Mouse (Mus musculus): ENCODE results near the gene Efcab10. TPM values are rescaled to one million over a fixed set of nuclear protein-coding genes. Genes with fewer than 3 reads are reported as not detected.

Gene Efcab10
- polyA plus RNA-seq, 1 experiment = 0.95 TPM

DNA sequence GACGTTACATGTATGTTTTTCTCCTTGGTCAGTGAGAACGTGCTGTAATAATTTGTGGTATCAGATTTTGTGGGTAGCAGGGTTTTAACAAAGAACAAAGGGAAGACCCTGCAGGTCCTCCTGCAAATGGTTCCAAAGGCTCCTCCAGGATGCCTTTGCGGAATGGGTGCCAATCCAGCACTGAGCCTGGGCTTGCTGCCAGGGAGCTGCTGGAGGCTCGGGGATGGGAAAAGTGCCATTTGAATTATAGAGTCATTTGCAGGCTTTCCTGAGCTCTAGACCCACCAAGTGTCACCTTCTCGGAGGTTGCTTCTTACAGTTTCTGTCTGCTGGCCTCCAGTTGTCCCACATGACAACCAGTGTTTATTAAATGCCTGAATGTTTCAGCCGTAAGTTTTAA is 33.9 kb upstream of the Efcab10 start:
- 8% methylated on average over 6 of the region's 6 CpGs for WGBS
- Histone ChIP-seq H3K27ac (ENCODE audit: insufficient read depth, low read length) (no peak overlapping the region), H3K4me1 (ENCODE audit: control insufficient read depth, insufficient read depth, low read length) (no peaks in the 10 kb centered on the region), H3K27me3 (ENCODE audit: control insufficient read depth, insufficient read depth, low read length) (no peaks in the 10 kb centered on the region), H3K4me3 (replicated peaks; ENCODE audit: insufficient read depth, low read depth, low read length) (no peak overlapping the region)
- TF ChIP-seq POLR2A (IDR thresholded peaks at IDR 0.05; ENCODE audit: borderline replicate concordance, insufficient read depth, low read length) (no peak), CTCF (IDR thresholded peaks at IDR 0.05; ENCODE audit: borderline replicate concordance, insufficient read depth, low read depth, low read length) (no peak)
- DNase-seq = peak; percentile 89

DNA sequence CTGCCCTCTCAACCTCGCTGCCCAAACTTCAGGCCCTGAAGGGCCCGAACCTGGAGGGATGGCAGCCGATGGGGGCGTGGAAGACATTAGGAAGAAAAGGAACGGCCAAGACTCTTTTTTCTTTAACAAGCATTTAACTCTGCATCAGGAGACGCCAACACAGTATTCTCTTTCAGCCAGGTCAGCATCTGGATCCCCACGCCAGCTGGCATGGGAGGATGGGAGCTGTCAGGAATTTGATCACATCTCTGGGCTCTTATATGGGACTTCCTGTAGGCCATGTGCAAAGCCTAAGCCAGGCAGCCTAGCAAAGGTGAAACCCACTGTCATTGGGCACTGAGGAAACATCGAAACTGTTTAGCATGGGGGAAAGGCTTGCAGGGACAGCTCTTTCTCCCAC is 30.1 kb upstream of the Efcab10 start:
- no peak for DNase-seq
- TF ChIP-seq CTCF (IDR thresholded peaks at IDR 0.05; ENCODE audit: borderline replicate concordance, insufficient read depth, low read depth, low read length) = no peak
- no peak for TF ChIP-seq POLR2A (IDR thresholded peaks at IDR 0.05; ENCODE audit: borderline replicate concordance, insufficient read depth, low read length)
- H3K4me1 ChIP-seq (ENCODE audit: control insufficient read depth, insufficient read depth, low read length) = no peaks in the 10 kb centered on the region; the same call in 1 of the 2 replicates
- 89% methylated on average over 8 of the region's 8 CpGs for WGBS
- no peaks in the 10 kb centered on the region for H3K27me3 ChIP-seq (ENCODE audit: control insufficient read depth, insufficient read depth, low read length)
- no peak overlapping the region for H3K27ac ChIP-seq (ENCODE audit: insufficient read depth, low read length)
- H3K4me3 ChIP-seq (replicated peaks; ENCODE audit: insufficient read depth, low read depth, low read length) = no peak overlapping the region

DNA sequence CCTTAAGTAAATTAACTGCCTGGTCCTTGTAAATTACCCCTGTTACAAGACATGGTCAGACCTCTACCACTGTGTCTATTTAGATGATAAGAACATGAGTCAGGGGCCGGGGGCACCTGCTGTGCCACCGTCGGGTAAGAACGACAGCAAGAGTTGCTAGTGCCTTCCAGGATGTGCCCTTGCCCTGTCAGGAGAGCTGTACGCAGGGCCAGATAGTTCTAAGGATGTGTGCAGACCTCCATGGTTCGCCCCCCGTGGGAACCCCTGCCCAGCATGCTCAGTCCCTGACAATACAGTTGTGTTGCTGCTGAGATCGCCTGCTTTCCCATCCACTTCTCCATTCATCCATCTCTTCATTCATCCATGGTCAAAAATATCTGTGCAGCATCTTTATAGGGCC is 29.5 kb upstream of the Efcab10 start:
- DNase-seq = no peak
- WGBS = 78% methylated on average over 8 of the region's 8 CpGs
- Histone ChIP-seq H3K4me1 (ENCODE audit: control insufficient read depth, insufficient read depth, low read length) (no peaks in the 10 kb centered on the region; the same call in 1 of the 2 replicates), H3K27ac (ENCODE audit: insufficient read depth, low read length) (no peak overlapping the region), H3K4me3 (replicated peaks; ENCODE audit: insufficient read depth, low read depth, low read length) (no peak overlapping the region), H3K27me3 (ENCODE audit: control insufficient read depth, insufficient read depth, low read length) (no peaks in the 10 kb centered on the region)
- TF ChIP-seq CTCF (IDR thresholded peaks at IDR 0.05; ENCODE audit: borderline replicate concordance, insufficient read depth, low read depth, low read length) (no peak), POLR2A (IDR thresholded peaks at IDR 0.05; ENCODE audit: borderline replicate concordance, insufficient read depth, low read length) (no peak)

DNA sequence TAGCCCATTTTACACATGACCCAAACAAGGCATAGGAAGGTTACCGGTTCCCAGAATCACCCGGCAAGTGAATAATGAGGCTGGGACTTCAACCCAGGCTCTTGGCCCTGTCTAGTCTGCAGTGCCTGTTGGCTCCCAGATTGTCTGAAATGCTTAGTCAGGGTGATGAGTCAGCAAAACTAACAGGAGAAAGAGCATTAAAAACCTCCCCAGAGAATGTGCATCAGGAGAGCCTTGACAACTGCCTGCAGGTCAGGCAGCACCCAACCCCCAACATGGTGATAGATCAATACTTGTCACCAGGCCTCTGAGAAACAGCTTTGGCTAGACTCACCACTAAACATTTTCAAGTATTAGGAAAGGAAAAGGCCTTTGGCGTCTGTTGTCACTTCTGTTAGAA is 25.1 kb upstream of the Efcab10 start:
- 90% methylated on average over 3 of the region's 3 CpGs for WGBS
- no peak overlapping the region for H3K4me3 ChIP-seq (replicated peaks; ENCODE audit: insufficient read depth, low read depth, low read length)
- H3K27ac ChIP-seq (ENCODE audit: insufficient read depth, low read length) = no peak overlapping the region
- H3K27me3 ChIP-seq (ENCODE audit: control insufficient read depth, insufficient read depth, low read length) = no peaks in the 10 kb centered on the region
- TF ChIP-seq CTCF (IDR thresholded peaks at IDR 0.05; ENCODE audit: borderline replicate concordance, insufficient read depth, low read depth, low read length) = no peak
- TF ChIP-seq POLR2A (IDR thresholded peaks at IDR 0.05; ENCODE audit: borderline replicate concordance, insufficient read depth, low read length) = no peak
- no peak for DNase-seq
- no peaks in the 10 kb centered on the region; the same call in 1 of the 2 replicates for H3K4me1 ChIP-seq (ENCODE audit: control insufficient read depth, insufficient read depth, low read length)

DNA sequence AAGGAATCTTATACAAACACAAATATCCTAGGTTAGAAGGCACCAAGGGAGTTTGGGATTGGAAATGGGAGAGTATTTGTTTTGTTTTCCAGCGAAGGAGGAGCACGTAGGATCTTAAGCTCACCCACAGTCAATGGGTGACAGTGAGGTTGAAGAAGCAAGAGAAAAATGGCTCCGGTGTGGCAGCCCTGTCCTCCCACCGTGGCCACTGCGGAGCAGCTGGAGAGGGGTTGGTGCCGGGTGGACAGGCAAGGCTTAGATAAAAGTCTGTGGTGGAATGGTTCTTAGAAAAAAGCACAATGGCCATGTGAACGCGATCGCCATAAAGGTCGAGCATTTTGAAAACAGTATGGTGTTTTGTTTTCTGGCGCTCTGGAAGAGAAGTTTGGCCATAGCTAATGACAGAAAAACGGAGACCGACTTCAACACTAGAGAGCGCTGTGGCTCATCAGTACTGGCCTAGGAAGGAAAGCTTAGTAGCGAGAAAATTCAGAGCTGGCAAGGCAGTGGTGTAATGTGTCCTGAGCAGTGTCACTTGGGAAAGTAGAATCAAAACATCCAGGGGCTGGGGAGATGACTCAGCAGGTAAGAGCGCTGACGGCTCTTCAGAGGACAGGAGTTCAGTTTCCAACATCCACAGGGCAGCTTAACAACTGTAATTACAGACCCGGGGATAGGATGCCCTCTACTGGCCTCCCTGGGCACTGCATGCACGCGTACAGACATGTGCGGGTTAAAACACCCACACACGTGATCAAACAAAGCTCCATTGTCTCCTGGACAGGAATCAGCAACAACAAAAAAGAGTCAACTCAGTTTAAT is 14.8 kb upstream of the Efcab10 start:
- DNase-seq = peak; percentile 53 to 65
- no peak overlapping the region for H3K27ac ChIP-seq (ENCODE audit: insufficient read depth, low read length)
- no peaks in the 10 kb centered on the region for H3K27me3 ChIP-seq (ENCODE audit: control insufficient read depth, insufficient read depth, low read length)
- TF ChIP-seq POLR2A (IDR thresholded peaks at IDR 0.05; ENCODE audit: borderline replicate concordance, insufficient read depth, low read length) = no peak
- peak; percentile 75 for TF ChIP-seq CTCF (IDR thresholded peaks at IDR 0.05; ENCODE audit: borderline replicate concordance, insufficient read depth, low read depth, low read length)
- peak overlapping the region; percentile 43 for H3K4me3 ChIP-seq (replicated peaks; ENCODE audit: insufficient read depth, low read depth, low read length)
- H3K4me1 ChIP-seq (ENCODE audit: control insufficient read depth, insufficient read depth, low read length) = no peaks in the 10 kb centered on the region
- 18% methylated on average over 22 of the region's 22 CpGs for WGBS

DNA sequence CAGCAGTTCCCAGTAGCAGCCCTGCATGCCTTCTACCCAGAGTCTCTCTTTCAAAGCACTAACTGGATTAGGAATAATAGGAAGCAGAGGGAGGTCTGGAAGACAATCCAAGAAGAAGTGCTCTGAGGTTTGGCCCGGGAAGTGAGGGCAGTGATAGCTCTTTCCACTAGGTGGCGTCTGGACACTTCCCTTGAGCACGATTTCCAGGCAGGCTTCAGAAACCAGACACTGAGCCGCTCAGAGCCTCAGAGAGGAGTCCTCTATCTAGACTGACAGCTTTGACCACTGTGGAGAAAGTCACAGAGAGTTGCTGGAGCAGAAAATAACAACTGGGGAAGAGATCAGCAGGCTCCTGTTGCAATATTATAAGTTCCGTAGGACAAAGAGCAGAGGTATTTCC is 5.8 kb upstream of the Efcab10 start:
- Histone ChIP-seq H3K4me3 (replicated peaks; ENCODE audit: insufficient read depth, low read depth, low read length) (no peak overlapping the region), H3K27ac (ENCODE audit: insufficient read depth, low read length) (no peak overlapping the region), H3K27me3 (ENCODE audit: control insufficient read depth, insufficient read depth, low read length) (no peaks in the 10 kb centered on the region), H3K4me1 (ENCODE audit: control insufficient read depth, insufficient read depth, low read length) (no peaks in the 10 kb centered on the region)
- DNase-seq = peak; percentile 67 to 68
- WGBS = 6% methylated on average over 5 of the region's 5 CpGs
- TF ChIP-seq POLR2A (IDR thresholded peaks at IDR 0.05; ENCODE audit: borderline replicate concordance, insufficient read depth, low read length) (no peak), CTCF (IDR thresholded peaks at IDR 0.05; ENCODE audit: borderline replicate concordance, insufficient read depth, low read depth, low read length) (peak; percentile 85)

DNA sequence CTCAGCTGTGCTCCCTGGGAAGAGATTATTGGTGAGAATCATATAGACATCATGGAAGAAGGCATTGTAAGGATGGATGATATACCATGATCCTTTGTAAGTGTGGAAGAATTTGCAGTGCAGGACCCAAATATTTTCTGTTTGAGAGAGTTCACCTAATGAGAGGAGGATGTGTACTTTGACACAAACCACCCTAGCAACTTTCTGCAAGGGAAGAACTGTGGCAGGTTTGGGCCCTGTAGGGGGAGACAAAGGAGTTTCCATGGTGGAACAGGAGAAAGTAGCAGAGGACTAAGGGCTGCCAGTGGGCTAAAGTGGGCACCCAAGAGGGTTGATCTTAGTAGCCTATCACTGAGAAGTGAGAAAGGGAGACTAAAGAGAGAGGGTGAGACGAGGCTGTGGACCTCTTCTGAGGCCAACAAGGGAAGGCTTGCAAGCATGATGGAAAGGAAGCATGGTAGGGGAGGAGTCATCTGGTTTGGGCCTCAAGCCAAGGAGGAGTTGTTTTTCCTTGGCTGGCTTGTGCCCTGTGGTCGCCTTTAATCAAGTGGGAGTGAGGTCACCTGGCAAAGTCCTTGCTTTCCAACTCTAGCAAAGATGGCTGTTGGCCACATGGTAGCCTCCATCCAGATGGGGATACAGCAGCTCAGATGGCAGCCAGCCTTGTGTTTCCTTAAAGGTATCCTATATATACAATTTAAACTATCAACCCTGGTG is 3.7 kb upstream of the Efcab10 start:
- no peak for DNase-seq
- WGBS = 40% methylated on average over 2 of the region's 2 CpGs
- Histone ChIP-seq H3K4me1 (ENCODE audit: control insufficient read depth, insufficient read depth, low read length) (no peaks in the 10 kb centered on the region), H3K4me3 (replicated peaks; ENCODE audit: insufficient read depth, low read depth, low read length) (no peak overlapping the region), H3K27ac (ENCODE audit: insufficient read depth, low read length) (no peak overlapping the region), H3K27me3 (ENCODE audit: control insufficient read depth, insufficient read depth, low read length) (no peaks in the 10 kb centered on the region)
- TF ChIP-seq POLR2A (IDR thresholded peaks at IDR 0.05; ENCODE audit: borderline replicate concordance, insufficient read depth, low read length) (no peak), CTCF (IDR thresholded peaks at IDR 0.05; ENCODE audit: borderline replicate concordance, insufficient read depth, low read depth, low read length) (no peak)

Data from cerebellum, adult 2 months (tissue).